In the genomic region with DNA sequence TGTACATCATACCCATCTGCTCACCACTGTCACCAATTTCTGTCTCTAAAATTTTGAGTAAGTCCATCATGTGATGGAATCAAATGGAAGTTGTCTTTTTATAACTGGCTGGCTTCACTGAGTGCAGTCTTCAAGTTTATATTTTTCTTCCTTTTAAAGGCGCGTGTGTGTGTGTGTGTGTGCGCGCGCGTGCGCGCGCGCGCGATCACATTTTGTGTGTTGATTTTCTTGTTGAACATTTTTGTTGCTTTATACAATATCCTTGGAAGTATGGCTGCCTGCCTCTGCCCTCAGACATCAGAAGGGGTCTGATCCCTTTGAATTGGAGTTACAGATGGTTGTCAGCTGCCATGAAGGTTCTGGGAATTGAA, we compare ENCODE assay signal across 7 mouse cellular contexts. TPM values are rescaled to one million over a fixed set of nuclear protein-coding genes. Genes with fewer than 3 reads are reported as not detected.
DNase-seq lines count a peak whose midpoint lies in the region; ATAC-seq lines count a peak whose summit lies in the region.

No protein-coding gene starts in this region.

- H3K4me3 ChIP-seq in hindbrain, embryonic 12.5 days, result peak overlapping the region; percentile 95
- H3K4me3 ChIP-seq in midbrain, embryonic 13.5 days (replicated peaks), result peak overlapping the region; percentile 96

- 54% methylated on average over 12 of the region's 12 CpGs for WGBS in hindbrain, embryonic 12.5 days
- WGBS in midbrain, embryonic 13.5 days, result 64% methylated on average over 12 of the region's 12 CpGs

- no peaks in the 10 kb centered on the region for H3K9me3 ChIP-seq in hindbrain, embryonic 12.5 days (replicated peaks)
- no peaks in the 10 kb centered on the region for H3K9me3 ChIP-seq in midbrain, embryonic 13.5 days

- intact Hi-C loops in left cerebral cortex, postnatal 14 days (cut with DNase I), result no loop called here

- H3K4me1 ChIP-seq in hindbrain, embryonic 12.5 days, result peaks cover 14% of the 10 kb centered on the region
- H3K4me1 ChIP-seq in midbrain, embryonic 13.5 days (replicated peaks), result peaks cover 25% of the 10 kb centered on the region

- peak overlapping the region; percentile 79 for H3K4me2 ChIP-seq in hindbrain, embryonic 12.5 days (replicated peaks)
- H3K4me2 ChIP-seq in midbrain, embryonic 13.5 days (replicated peaks), result peak overlapping the region; percentile 80

- no peaks in the 10 kb centered on the region for H3K27me3 ChIP-seq in hindbrain, embryonic 12.5 days
- H3K27me3 ChIP-seq in midbrain, embryonic 13.5 days, result no peaks in the 10 kb centered on the region

- ATAC-seq in hindbrain, embryonic 12.5 days (ENCODE audit: low FRiP score), result no peak
- ATAC-seq in midbrain, embryonic 13.5 days, result no peak

- peak; percentile 16 to 45 for DNase-seq in left cerebral cortex, postnatal 14 days (ENCODE audit: low spot score in 2 of 2)
- no peak for DNase-seq in left cerebral cortex, adult 11 months (ENCODE audit: low spot score)
- peak; percentile 11 to 23 for DNase-seq in cerebellum, postnatal 36 days
- no peak for DNase-seq in Muller cell, postnatal 12 days (ENCODE audit: inconsistent ontology term)
- DNase-seq in kidney, postnatal 36 days, result no peak

- peaks cover 23% of the 10 kb centered on the region for H3K36me3 ChIP-seq in hindbrain, embryonic 12.5 days
- peaks cover 22% of the 10 kb centered on the region for H3K36me3 ChIP-seq in midbrain, embryonic 13.5 days

- peak overlapping the region; percentile 96 for H3K27ac ChIP-seq in hindbrain, embryonic 12.5 days
- peak overlapping the region; percentile 97 for H3K27ac ChIP-seq in midbrain, embryonic 13.5 days

- peak overlapping the region; percentile 99 for H3K9ac ChIP-seq in hindbrain, embryonic 12.5 days
- peak overlapping the region; percentile 100 for H3K9ac ChIP-seq in midbrain, embryonic 13.5 days (replicated peaks)

RNA-seq across cellular contexts. Expression of a gene that starts 0.8 kb away (rescaled TPM):
- 100 to 1,000 TPM; 362 to 379 TPM for total RNA-seq in left cerebral cortex, postnatal 14 days (2021)
- 477 and 478 TPM in 2 replicates for polyA plus RNA-seq in hindbrain, embryonic 12.5 days (2016; fragmentation: Nextera tagmentation; extraction: Ambion mirVana)
- 459 and 472 TPM in 2 replicates for polyA plus RNA-seq in midbrain, embryonic 13.5 days (2015; fragmentation: Nextera tagmentation; extraction: Ambion mirVana)

RNA-seq across cellular contexts. Expression of a gene that starts 16.1 kb away (rescaled TPM):
- 1 to 10 TPM; 3.5 to 6.0 TPM for total RNA-seq in left cerebral cortex, postnatal 14 days (2021)
- polyA plus RNA-seq in hindbrain, embryonic 12.5 days (2016; fragmentation: Nextera tagmentation; extraction: Ambion mirVana), result 17.4 and 19.0 TPM in 2 replicates
- 19.4 and 19.9 TPM in 2 replicates for polyA plus RNA-seq in midbrain, embryonic 13.5 days (2015; fragmentation: Nextera tagmentation; extraction: Ambion mirVana)

Comparison
In these comparisons a context has a peak if more than half of its experiments do, and no peak if none do; other contexts are left out.
1. DNase-seq: peak in left cerebral cortex, postnatal 14 days (2 of 2) and cerebellum, postnatal 36 days (2 of 2); none in left cerebral cortex, adult 11 months (single experiment), Muller cell, postnatal 12 days (single experiment) and kidney, postnatal 36 days (0 of 2).